Mouse (Mus musculus): ENCODE results near the gene Lrrc15. TPM values are rescaled to one million over a fixed set of nuclear protein-coding genes. Genes with fewer than 3 reads are reported as not detected.

Lrrc15 gene
- polyA plus RNA-seq, 1 experiment from 2014 or later: 0.08 TPM

GRCm38 (mm10) chr16:30285701-30286100 is 2.6 kb upstream of the Lrrc15 start:
- WGBS: 56% methylated on average over 4 of the region's 4 CpGs
- H3K27me3 ChIP-seq (replicated peaks; ENCODE audit: control insufficient read depth, insufficient read depth, low read length): peaks cover 48% of the 10 kb centered on the region
- H3K4me3 ChIP-seq (ENCODE audit: low read depth, low read length): no peak overlapping the region
- H3K4me2 ChIP-seq: no peak overlapping the region
- no peaks in the 10 kb centered on the region; the same call in 1 of the 2 replicates for H3K4me1 ChIP-seq (replicated peaks; ENCODE audit: control insufficient read depth, insufficient read depth, low read length)
- no peak overlapping the region for H3K9ac ChIP-seq (ENCODE audit: low read depth, low read length)
- DNase-seq (ENCODE audit: low spot score): no peak
- H3K27ac ChIP-seq (ENCODE audit: low read depth, low read length): no peak overlapping the region
- H3K36me3 ChIP-seq (ENCODE audit: control insufficient read depth, insufficient read depth, low read length): no peaks in the 10 kb centered on the region
- no peak for ATAC-seq (replicated peaks; ENCODE audit: low FRiP score)
- no peaks in the 10 kb centered on the region for H3K9me3 ChIP-seq (ENCODE audit: control insufficient read depth, low read length)

GRCm38 (mm10) chr16:30283743-30284337 is 784 bp upstream of the Lrrc15 start:
- H3K9ac ChIP-seq (ENCODE audit: low read depth, low read length): no peak overlapping the region
- ATAC-seq (replicated peaks; ENCODE audit: low FRiP score): no peak
- H3K27me3 ChIP-seq (replicated peaks; ENCODE audit: control insufficient read depth, insufficient read depth, low read length): peaks cover 51% of the 10 kb centered on the region

GRCm38 (mm10) chr16:30280676-30281297 is 2.3 kb downstream of the Lrrc15 start:
- Histone ChIP-seq H3K36me3 (ENCODE audit: control insufficient read depth, insufficient read depth, low read length) (no peaks in the 10 kb centered on the region), H3K4me2 (no peak overlapping the region), H3K9me3 (ENCODE audit: control insufficient read depth, low read length) (no peaks in the 10 kb centered on the region), H3K4me3 (ENCODE audit: low read depth, low read length) (no peak overlapping the region), H3K9ac (ENCODE audit: low read depth, low read length) (no peak overlapping the region), H3K4me1 (replicated peaks; ENCODE audit: control insufficient read depth, insufficient read depth, low read length) (no peaks in the 10 kb centered on the region; the same call in 1 of the 2 replicates), H3K27ac (ENCODE audit: low read depth, low read length) (no peak overlapping the region), H3K27me3 (replicated peaks; ENCODE audit: control insufficient read depth, insufficient read depth, low read length) (peaks cover 48% of the 10 kb centered on the region)
- ATAC-seq (replicated peaks; ENCODE audit: low FRiP score) (no peak), DNase-seq (ENCODE audit: low spot score) (no peak)
- 35% methylated on average over 4 of the region's 4 CpGs for WGBS

More at GRCm38 (mm10) chr16:30283743-30284337, 784 bp upstream of the Lrrc15 start:
- Histone ChIP-seq H3K36me3 (ENCODE audit: control insufficient read depth, insufficient read depth, low read length) (no peaks in the 10 kb centered on the region), H3K27ac (ENCODE audit: low read depth, low read length) (no peak overlapping the region), H3K4me3 (ENCODE audit: low read depth, low read length) (no peak overlapping the region), H3K4me1 (replicated peaks; ENCODE audit: control insufficient read depth, insufficient read depth, low read length) (no peaks in the 10 kb centered on the region; the same call in 1 of the 2 replicates), H3K4me2 (no peak overlapping the region; the same call in 1 of the 2 replicates), H3K9me3 (ENCODE audit: control insufficient read depth, low read length) (no peaks in the 10 kb centered on the region)
- peak; percentile 54 for DNase-seq (ENCODE audit: low spot score)
- 4% methylated on average over 15 of the region's 15 CpGs for WGBS

GRCm38 (mm10) chr16:30278406-30278805 is 4.7 kb downstream of the Lrrc15 start:
- H3K4me2 ChIP-seq: no peak overlapping the region
- no peak for DNase-seq (ENCODE audit: low spot score)
- no peaks in the 10 kb centered on the region; the same call in 1 of the 2 replicates for H3K4me1 ChIP-seq (replicated peaks; ENCODE audit: control insufficient read depth, insufficient read depth, low read length)
- no peaks in the 10 kb centered on the region for H3K36me3 ChIP-seq (ENCODE audit: control insufficient read depth, insufficient read depth, low read length)
- H3K9me3 ChIP-seq (ENCODE audit: control insufficient read depth, low read length): no peaks in the 10 kb centered on the region
- H3K9ac ChIP-seq (ENCODE audit: low read depth, low read length): no peak overlapping the region
- H3K27ac ChIP-seq (ENCODE audit: low read depth, low read length): no peak overlapping the region
- ATAC-seq (replicated peaks; ENCODE audit: low FRiP score): no peak
- H3K27me3 ChIP-seq (replicated peaks; ENCODE audit: control insufficient read depth, insufficient read depth, low read length): peaks cover 25% of the 10 kb centered on the region
- WGBS: 82% methylated on average over 11 of the region's 11 CpGs
- no peak overlapping the region for H3K4me3 ChIP-seq (ENCODE audit: low read depth, low read length)

GRCm38 (mm10) chr16:30275558-30276340 is 7.3 kb downstream of the Lrrc15 start:
- DNase-seq (ENCODE audit: low spot score): no peak
- no peak overlapping the region for H3K27ac ChIP-seq (ENCODE audit: low read depth, low read length)
- peaks cover 3% of the 10 kb centered on the region; the same call in 1 of the 2 replicates for H3K27me3 ChIP-seq (replicated peaks; ENCODE audit: control insufficient read depth, insufficient read depth, low read length)
- WGBS: 79% methylated on average over 15 of the region's 15 CpGs
- no peak for ATAC-seq (replicated peaks; ENCODE audit: low FRiP score)
- no peak overlapping the region for H3K4me3 ChIP-seq (ENCODE audit: low read depth, low read length)
- H3K9ac ChIP-seq (ENCODE audit: low read depth, low read length): no peak overlapping the region
- H3K9me3 ChIP-seq (ENCODE audit: control insufficient read depth, low read length): no peaks in the 10 kb centered on the region
- no peak overlapping the region for H3K4me2 ChIP-seq
- no peaks in the 10 kb centered on the region; the same call in 1 of the 2 replicates for H3K4me1 ChIP-seq (replicated peaks; ENCODE audit: control insufficient read depth, insufficient read depth, low read length)
- H3K36me3 ChIP-seq (ENCODE audit: control insufficient read depth, insufficient read depth, low read length): no peaks in the 10 kb centered on the region

GRCm38 (mm10) chr16:30273065-30273464 is 10.0 kb downstream of the Lrrc15 start:
- DNase-seq (ENCODE audit: low spot score) (no peak), ATAC-seq (replicated peaks; ENCODE audit: low FRiP score) (no peak)
- no peaks in the 10 kb centered on the region for H3K9me3 ChIP-seq (ENCODE audit: control insufficient read depth, low read length)
- no peaks in the 10 kb centered on the region for H3K36me3 ChIP-seq (ENCODE audit: control insufficient read depth, insufficient read depth, low read length)
- H3K9ac ChIP-seq (ENCODE audit: low read depth, low read length): no peak overlapping the region
- no peaks in the 10 kb centered on the region; the same call in 1 of the 2 replicates for H3K4me1 ChIP-seq (replicated peaks; ENCODE audit: control insufficient read depth, insufficient read depth, low read length)
- WGBS: 85% methylated on average over 8 of the region's 8 CpGs
- no peak overlapping the region for H3K4me2 ChIP-seq
- H3K4me3 ChIP-seq (ENCODE audit: low read depth, low read length): no peak overlapping the region
- no peak overlapping the region for H3K27ac ChIP-seq (ENCODE audit: low read depth, low read length)
- no peaks in the 10 kb centered on the region for H3K27me3 ChIP-seq (replicated peaks; ENCODE audit: control insufficient read depth, insufficient read depth, low read length)

GRCm38 (mm10) chr16:30271941-30272595 is 11.0 kb downstream of the Lrrc15 start:
- Histone ChIP-seq H3K27ac (ENCODE audit: low read depth, low read length) (no peak overlapping the region), H3K9ac (ENCODE audit: low read depth, low read length) (no peak overlapping the region), H3K4me3 (ENCODE audit: low read depth, low read length) (no peak overlapping the region), H3K27me3 (replicated peaks; ENCODE audit: control insufficient read depth, insufficient read depth, low read length) (no peaks in the 10 kb centered on the region), H3K36me3 (ENCODE audit: control insufficient read depth, insufficient read depth, low read length) (no peaks in the 10 kb centered on the region), H3K4me1 (replicated peaks; ENCODE audit: control insufficient read depth, insufficient read depth, low read length) (no peaks in the 10 kb centered on the region; the same call in 1 of the 2 replicates), H3K9me3 (ENCODE audit: control insufficient read depth, low read length) (no peaks in the 10 kb centered on the region), H3K4me2 (no peak overlapping the region)
- DNase-seq (ENCODE audit: low spot score): no peak
- ATAC-seq (replicated peaks; ENCODE audit: low FRiP score): no peak
- 72% methylated on average over 6 of the region's 6 CpGs for WGBS

GRCm38 (mm10) chr16:30271223-30271761 is 11.8 kb downstream of the Lrrc15 start:
- ATAC-seq (replicated peaks; ENCODE audit: low FRiP score) (no peak), DNase-seq (ENCODE audit: low spot score) (no peak)
- Histone ChIP-seq H3K4me2 (no peak overlapping the region), H3K9me3 (ENCODE audit: control insufficient read depth, low read length) (no peaks in the 10 kb centered on the region), H3K27ac (ENCODE audit: low read depth, low read length) (no peak overlapping the region), H3K36me3 (ENCODE audit: control insufficient read depth, insufficient read depth, low read length) (no peaks in the 10 kb centered on the region), H3K4me1 (replicated peaks; ENCODE audit: control insufficient read depth, insufficient read depth, low read length) (no peaks in the 10 kb centered on the region; the same call in 1 of the 2 replicates), H3K4me3 (ENCODE audit: low read depth, low read length) (no peak overlapping the region), H3K27me3 (replicated peaks; ENCODE audit: control insufficient read depth, insufficient read depth, low read length) (no peaks in the 10 kb centered on the region), H3K9ac (ENCODE audit: low read depth, low read length) (no peak overlapping the region)
- WGBS: 60% methylated on average over 8 of the region's 8 CpGs
